Mouse (Mus musculus): ENCODE measurements around the gene Triobp. TPM values are rescaled to one million over a fixed set of nuclear protein-coding genes. Genes with fewer than 3 reads are reported as not detected.

Gene Triobp
- polyA plus RNA-seq, 1 experiment, result 40.9 TPM

DNA sequence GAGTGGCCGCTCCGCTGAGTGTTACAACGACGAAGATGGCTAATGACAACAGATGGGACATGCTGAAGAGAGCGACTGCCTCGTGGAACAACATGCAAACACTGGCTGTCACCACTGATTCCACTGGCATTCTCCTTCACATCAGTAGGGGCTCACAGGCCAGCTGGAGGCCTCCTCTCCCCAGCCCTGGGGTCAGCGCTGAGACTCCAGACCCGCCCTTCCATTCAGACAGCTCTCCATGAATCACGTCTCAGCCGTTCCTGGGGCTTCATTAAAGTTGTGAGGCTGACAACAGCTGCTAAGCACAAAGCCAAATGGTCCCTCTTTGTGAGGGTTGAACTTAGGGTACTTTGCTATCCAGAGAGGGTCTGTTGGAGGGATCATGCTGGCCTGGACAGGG is 64.0 kb downstream of the Triobp start:
- H3K27me3 ChIP-seq (ENCODE audit: control insufficient read depth, insufficient read depth, low read length), result no peaks in the 10 kb centered on the region
- TF ChIP-seq POLR2A (IDR thresholded peaks at IDR 0.05; ENCODE audit: low read depth, low read length), result no peak
- no peak for TF ChIP-seq CTCF (IDR thresholded peaks at IDR 0.05; ENCODE audit: extremely low read depth, insufficient read depth, insufficient read length, insufficient replicate concordance)
- H3K4me1 ChIP-seq (ENCODE audit: control insufficient read depth, insufficient read depth, insufficient read length), result no peaks in the 10 kb centered on the region
- no peaks in the 10 kb centered on the region; the same call in 1 of the 2 replicates for H3K36me3 ChIP-seq (ENCODE audit: control insufficient read depth, insufficient read depth, low read length)
- no peak overlapping the region for H3K27ac ChIP-seq (ENCODE audit: insufficient read depth, low read length)
- no peak overlapping the region for H3K4me3 ChIP-seq (ENCODE audit: extremely low read depth, insufficient read depth, insufficient read length)
- WGBS, result 80% methylated on average over 10 of the region's 10 CpGs
- DNase-seq (ENCODE audit: low read depth in 1 of 2, low spot score in 2 of 2), result no peak

DNA sequence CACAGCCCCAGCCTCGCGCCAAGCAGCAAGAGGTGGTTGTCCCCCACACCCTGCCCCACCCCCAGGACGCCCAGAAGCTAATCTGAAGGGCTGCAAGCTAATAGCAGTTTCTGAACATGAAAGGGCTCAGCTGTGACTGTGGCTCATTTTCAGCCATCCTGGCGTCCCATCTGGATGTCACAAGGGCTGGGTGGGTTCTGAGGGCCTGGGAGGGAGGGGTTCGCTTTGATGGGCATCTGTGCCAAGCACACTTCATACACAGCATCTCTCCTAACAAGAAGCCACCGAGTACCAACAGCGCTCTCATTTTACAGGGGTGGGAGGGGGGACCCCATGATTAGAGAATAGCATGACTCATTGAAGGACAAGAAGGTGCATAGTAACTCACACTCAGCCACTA is 65.9 kb downstream of the Triobp start:
- H3K27ac ChIP-seq (ENCODE audit: insufficient read depth, low read length), result no peak overlapping the region
- no peak for TF ChIP-seq POLR2A (IDR thresholded peaks at IDR 0.05; ENCODE audit: low read depth, low read length)
- no peak for TF ChIP-seq CTCF (IDR thresholded peaks at IDR 0.05; ENCODE audit: extremely low read depth, insufficient read depth, insufficient read length, insufficient replicate concordance)
- no peak overlapping the region for H3K4me3 ChIP-seq (ENCODE audit: extremely low read depth, insufficient read depth, insufficient read length)
- no peak for DNase-seq (ENCODE audit: low read depth in 1 of 2, low spot score in 2 of 2)
- H3K36me3 ChIP-seq (ENCODE audit: control insufficient read depth, insufficient read depth, low read length), result no peaks in the 10 kb centered on the region
- H3K4me1 ChIP-seq (ENCODE audit: control insufficient read depth, insufficient read depth, insufficient read length), result no peaks in the 10 kb centered on the region
- H3K27me3 ChIP-seq (ENCODE audit: control insufficient read depth, insufficient read depth, low read length), result no peaks in the 10 kb centered on the region
- 85% methylated on average over 7 of the region's 7 CpGs for WGBS

DNA sequence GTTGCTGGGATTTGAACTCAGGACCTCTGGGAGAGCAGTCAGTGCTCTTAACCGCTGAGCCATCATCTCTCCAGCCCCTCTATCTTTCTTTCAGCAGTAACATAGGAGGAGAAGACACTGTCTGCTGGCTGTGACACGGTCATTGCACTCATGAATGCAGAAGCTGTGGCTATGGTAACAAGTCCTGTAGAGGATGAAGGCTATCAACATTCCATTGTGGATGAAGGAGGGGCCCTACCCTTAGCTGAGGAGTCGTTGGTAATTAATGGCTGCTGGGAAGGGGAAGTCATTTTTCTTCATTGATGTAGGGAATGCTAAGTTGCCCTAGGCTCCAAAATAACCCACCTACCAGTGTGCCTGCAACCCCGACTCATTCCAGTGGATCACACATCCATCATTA is 70.7 kb downstream of the Triobp start:
- no peaks in the 10 kb centered on the region for H3K4me1 ChIP-seq (ENCODE audit: control insufficient read depth, insufficient read depth, insufficient read length)
- H3K27me3 ChIP-seq (ENCODE audit: control insufficient read depth, insufficient read depth, low read length), result no peaks in the 10 kb centered on the region
- WGBS, result 60% methylated on average over 4 of the region's 4 CpGs
- no peak overlapping the region for H3K27ac ChIP-seq (ENCODE audit: insufficient read depth, low read length)
- no peaks in the 10 kb centered on the region for H3K36me3 ChIP-seq (ENCODE audit: control insufficient read depth, insufficient read depth, low read length)
- no peak overlapping the region for H3K4me3 ChIP-seq (ENCODE audit: extremely low read depth, insufficient read depth, insufficient read length)
- TF ChIP-seq POLR2A (IDR thresholded peaks at IDR 0.05; ENCODE audit: low read depth, low read length), result no peak
- TF ChIP-seq CTCF (IDR thresholded peaks at IDR 0.05; ENCODE audit: extremely low read depth, insufficient read depth, insufficient read length, insufficient replicate concordance), result no peak
- no peak for DNase-seq (ENCODE audit: low read depth in 1 of 2, low spot score in 2 of 2)

DNA sequence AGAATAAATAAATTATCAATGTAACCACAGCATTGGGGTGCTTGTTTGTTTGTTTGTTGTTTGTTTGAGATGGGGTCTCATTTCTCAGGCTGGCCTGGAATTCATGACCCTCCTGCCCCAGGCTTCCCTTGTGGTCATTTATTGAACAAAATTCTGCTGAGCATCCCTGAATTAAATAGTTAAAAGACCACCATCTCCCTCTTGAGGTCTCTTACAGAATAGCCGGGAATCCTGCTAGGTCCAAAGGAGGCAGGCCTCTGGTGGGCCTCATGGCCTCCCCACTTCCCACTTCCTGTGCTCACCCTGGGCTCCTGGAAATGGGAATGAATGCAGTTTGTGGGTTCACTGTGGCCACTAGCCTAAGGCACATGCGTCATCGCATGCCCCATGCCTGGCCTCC is 71.4 kb downstream of the Triobp start:
- no peak for DNase-seq (ENCODE audit: low read depth in 1 of 2, low spot score in 2 of 2)
- 91% methylated on average over 3 of the region's 3 CpGs for WGBS
- no peaks in the 10 kb centered on the region for H3K4me1 ChIP-seq (ENCODE audit: control insufficient read depth, insufficient read depth, insufficient read length)
- H3K4me3 ChIP-seq (ENCODE audit: extremely low read depth, insufficient read depth, insufficient read length), result no peak overlapping the region
- TF ChIP-seq CTCF (IDR thresholded peaks at IDR 0.05; ENCODE audit: extremely low read depth, insufficient read depth, insufficient read length, insufficient replicate concordance) (no peak), POLR2A (IDR thresholded peaks at IDR 0.05; ENCODE audit: low read depth, low read length) (no peak)
- H3K36me3 ChIP-seq (ENCODE audit: control insufficient read depth, insufficient read depth, low read length), result no peaks in the 10 kb centered on the region
- no peak overlapping the region for H3K27ac ChIP-seq (ENCODE audit: insufficient read depth, low read length)
- no peaks in the 10 kb centered on the region for H3K27me3 ChIP-seq (ENCODE audit: control insufficient read depth, insufficient read depth, low read length)

DNA sequence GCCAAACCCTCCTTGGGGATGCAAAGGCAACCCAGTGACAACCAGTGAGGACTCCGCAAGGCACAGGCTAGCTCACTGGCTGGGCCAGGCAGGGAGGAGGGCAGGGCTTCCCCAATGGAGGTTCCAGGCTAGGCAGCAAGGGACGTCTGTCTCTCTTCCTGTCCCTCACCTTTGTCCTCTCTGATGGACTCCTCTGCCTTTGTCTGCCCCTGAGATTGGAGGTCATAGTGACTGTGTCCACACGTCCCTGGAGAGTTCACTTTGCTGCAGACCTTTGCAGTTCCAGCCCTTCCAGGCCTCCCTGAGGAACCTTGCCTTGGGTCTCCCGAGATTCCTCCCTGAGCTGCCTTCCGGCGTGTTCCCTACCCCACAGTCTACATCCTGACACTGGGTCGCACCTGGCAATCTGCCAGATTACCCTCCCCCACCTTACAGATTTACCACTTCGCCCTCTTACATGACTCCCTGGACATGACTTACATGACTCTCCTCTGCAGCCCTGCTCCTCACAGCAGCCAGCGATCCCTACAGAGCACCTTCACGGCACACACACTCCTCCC is 75.2 kb downstream of the Triobp start:
- peaks cover 4% of the 10 kb centered on the region for H3K27me3 ChIP-seq (ENCODE audit: control insufficient read depth, insufficient read depth, low read length)
- 88% methylated on average over 10 of the region's 10 CpGs for WGBS

DNA sequence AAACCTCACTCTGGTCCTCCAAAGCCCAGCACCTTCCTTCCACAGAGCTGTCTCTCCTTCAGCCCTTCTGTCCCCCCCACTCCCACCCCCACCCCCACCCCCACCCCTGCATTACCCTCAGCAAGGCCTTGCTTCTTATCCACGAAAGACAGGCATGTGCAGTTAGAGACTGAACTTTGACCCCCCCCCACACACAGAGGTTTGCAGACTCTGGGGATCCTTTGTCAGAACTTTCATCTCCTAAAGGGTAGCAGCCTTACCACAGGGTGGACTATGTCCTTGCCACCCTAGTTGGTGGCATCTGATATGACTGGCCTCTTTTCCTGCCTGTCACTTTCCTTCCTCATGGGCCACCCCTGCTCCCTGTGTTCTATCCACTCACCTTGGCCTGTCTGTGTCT is 75.8 kb downstream of the Triobp start:
- no peaks in the 10 kb centered on the region for H3K36me3 ChIP-seq (ENCODE audit: control insufficient read depth, insufficient read depth, low read length)
- no peak for DNase-seq (ENCODE audit: low read depth in 1 of 2, low spot score in 2 of 2)
- 71% methylated on average over 1 of the region's 1 CpGs for WGBS
- no peak overlapping the region for H3K4me3 ChIP-seq (ENCODE audit: extremely low read depth, insufficient read depth, insufficient read length)
- H3K4me1 ChIP-seq (ENCODE audit: control insufficient read depth, insufficient read depth, insufficient read length), result no peaks in the 10 kb centered on the region
- TF ChIP-seq POLR2A (IDR thresholded peaks at IDR 0.05; ENCODE audit: low read depth, low read length), result no peak
- no peak for TF ChIP-seq CTCF (IDR thresholded peaks at IDR 0.05; ENCODE audit: extremely low read depth, insufficient read depth, insufficient read length, insufficient replicate concordance)
- H3K27me3 ChIP-seq (ENCODE audit: control insufficient read depth, insufficient read depth, low read length), result peaks cover 10% of the 10 kb centered on the region
- no peak overlapping the region for H3K27ac ChIP-seq (ENCODE audit: insufficient read depth, low read length)

More for the DNA sequence above, 75.2 kb downstream of the Triobp start:
- no peak for DNase-seq (ENCODE audit: low read depth in 1 of 2, low spot score in 2 of 2)
- TF ChIP-seq POLR2A (IDR thresholded peaks at IDR 0.05; ENCODE audit: low read depth, low read length) (no peak), CTCF (IDR thresholded peaks at IDR 0.05; ENCODE audit: extremely low read depth, insufficient read depth, insufficient read length, insufficient replicate concordance) (no peak)
- Histone ChIP-seq H3K4me3 (ENCODE audit: extremely low read depth, insufficient read depth, insufficient read length) (no peak overlapping the region), H3K36me3 (ENCODE audit: control insufficient read depth, insufficient read depth, low read length) (no peaks in the 10 kb centered on the region), H3K27ac (ENCODE audit: insufficient read depth, low read length) (no peak overlapping the region), H3K4me1 (ENCODE audit: control insufficient read depth, insufficient read depth, insufficient read length) (no peaks in the 10 kb centered on the region)

DNA sequence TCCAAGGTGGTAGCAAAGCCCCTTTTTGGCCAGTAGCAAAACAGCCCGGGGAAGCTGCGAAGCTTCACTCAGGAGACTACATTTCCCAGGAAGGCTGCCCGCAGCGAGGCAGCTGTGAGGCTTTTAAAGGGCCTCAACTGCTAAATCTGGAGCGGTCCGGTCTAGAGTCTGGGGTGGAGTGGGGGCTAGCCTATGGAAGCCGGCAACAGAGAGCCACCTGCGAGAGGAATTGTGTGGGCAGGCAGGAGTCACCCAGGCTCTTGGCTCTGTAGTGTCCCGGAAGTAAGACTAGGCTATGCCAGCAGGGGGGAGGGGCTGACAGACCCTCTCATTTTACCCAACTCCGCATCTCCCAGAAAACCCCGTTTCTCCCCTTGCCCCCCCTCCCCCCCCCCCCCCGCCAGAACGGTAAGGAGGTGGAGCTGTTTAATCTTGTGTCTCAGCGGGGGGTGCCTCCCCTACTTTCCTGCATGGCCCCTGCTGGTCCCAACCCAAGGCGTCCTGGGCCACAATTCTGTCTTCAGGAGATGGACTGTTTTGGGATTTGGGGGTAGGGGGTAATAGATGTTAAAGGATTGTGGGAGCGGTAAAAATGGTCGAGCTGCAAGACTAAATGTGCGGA is 78.3 kb downstream of the Triobp start:
- H3K27me3 ChIP-seq (ENCODE audit: control insufficient read depth, insufficient read depth, low read length), result peaks cover 17% of the 10 kb centered on the region
- no peak for DNase-seq (ENCODE audit: low read depth in 1 of 2, low spot score in 2 of 2)
- H3K36me3 ChIP-seq (ENCODE audit: control insufficient read depth, insufficient read depth, low read length), result no peaks in the 10 kb centered on the region
- no peak for TF ChIP-seq POLR2A (IDR thresholded peaks at IDR 0.05; ENCODE audit: low read depth, low read length)
- no peak for TF ChIP-seq CTCF (IDR thresholded peaks at IDR 0.05; ENCODE audit: extremely low read depth, insufficient read depth, insufficient read length, insufficient replicate concordance)
- H3K4me1 ChIP-seq (ENCODE audit: control insufficient read depth, insufficient read depth, insufficient read length), result peaks cover 2% of the 10 kb centered on the region; the same call in 1 of the 2 replicates
- H3K27ac ChIP-seq (ENCODE audit: insufficient read depth, low read length), result no peak overlapping the region
- no peak overlapping the region for H3K4me3 ChIP-seq (ENCODE audit: extremely low read depth, insufficient read depth, insufficient read length)
- whole genome bisulfite sequencing, result 46% methylated on average over 18 of the region's 18 CpGs

Data from spleen, adult 2 months (tissue).